Mouse (Mus musculus): Measurements from ENCODE around the gene Phex.

GRCm38 (mm10) chrX:157387025-157387424 lies 28.1 kb downstream of the Phex start:
- TF ChIP-seq POLR2A (IDR thresholded peaks at IDR 0.05; ENCODE audit: borderline replicate concordance, insufficient read depth, low read length) (no peak), CTCF (IDR thresholded peaks at IDR 0.05; ENCODE audit: borderline replicate concordance, insufficient read depth, low read depth, low read length) (no peak)

Measured in cerebellum, adult 2 months (tissue).